Mouse (Mus musculus) erythroblast, embryonic 14.5 days (primary cell): ENCODE measurements around the gene 2010003K11Rik.

Experiments used
- GATA1 ChIP-seq: IDR thresholded peaks from 2 replicates; pipeline ENCODE4 v1.6.1; 2012; ENCODE audit warnings: low read length, inconsistent platforms, mixed read lengths
- TAL1 ChIP-seq: IDR thresholded peaks from 3 replicates; pipeline ENCODE4 v1.6.1; 2012; ENCODE audit warnings: low read length, inconsistent platforms, mixed read lengths

DNA sequence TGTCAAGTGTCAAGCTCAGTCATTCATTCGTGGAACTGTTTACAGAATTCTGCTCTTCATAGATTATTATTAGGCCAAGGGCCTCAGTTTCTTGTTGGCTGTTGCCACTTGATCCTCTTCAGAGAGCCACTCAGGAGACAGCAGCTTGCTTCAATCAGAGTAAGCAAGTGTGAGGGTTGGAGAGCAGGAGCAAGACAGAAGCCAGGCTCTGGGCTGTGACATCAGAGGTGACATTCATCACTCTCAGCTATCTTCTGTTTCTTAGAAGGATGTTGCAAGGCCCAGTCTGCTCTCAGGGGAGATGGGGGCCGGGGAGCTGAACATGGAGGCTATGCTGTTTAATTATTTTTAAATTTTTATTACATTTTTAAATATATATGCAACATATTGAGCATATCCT, 4.3 kb upstream of the 2010003K11Rik start:
- no peak for TF ChIP-seq GATA1
- TF ChIP-seq TAL1: no peak
